Mouse (Mus musculus) lung, embryonic 14.5 days (tissue): ENCODE data around the gene Ap2b1. TPM values are rescaled to one million over a fixed set of nuclear protein-coding genes. Genes with fewer than 3 reads are reported as not detected.

Source experiments
- ATAC-seq: fragments of 200-750 bp; cut with Nextera tagmentation; 2 replicates; pipeline ENCODE4 v1.8.0; 2017; ENCODE audit warnings: mild to moderate bottlenecking, moderate TSS enrichment, moderate library complexity; ENCODE audit not compliant: insufficient read depth
- DNase-seq: peaks from one replicate; pipeline ENCODE4 v3.0.0-alpha.2; 2015
- H3K27ac ChIP-seq: fragments of 300-500 bp; sonication (generic); 2 replicates; pipeline ENCODE4 v1.5.1; 2014; ENCODE audit warnings: low read depth, mild to moderate bottlenecking, moderate library complexity
- H3K27me3 ChIP-seq: fragments of 300-500 bp; sonication (generic); 2 replicates; pipeline ENCODE4 v1.6.1; 2014; ENCODE audit warnings: low read length, control low read depth; ENCODE audit not compliant: insufficient read depth
- H3K36me3 ChIP-seq: fragments of 300-500 bp; sonication (generic); 2 replicates; pipeline ENCODE4 v1.6.1; 2014; ENCODE audit warnings: control low read depth; ENCODE audit not compliant: insufficient read depth
- H3K4me1 ChIP-seq: fragments of 300-500 bp; sonication (generic); 2 replicates; pipeline ENCODE4 v1.6.1; 2014; ENCODE audit warnings: antibody characterized with exemption, control low read depth; ENCODE audit not compliant: insufficient read depth
- H3K4me2 ChIP-seq: fragments of 300-500 bp; sonication (generic); 2 replicates; pipeline ENCODE4 v1.6.1; 2014; ENCODE audit warnings: mild to moderate bottlenecking
- H3K4me3 ChIP-seq: fragments of 300-500 bp; sonication (generic); 2 replicates; pipeline ENCODE4 v1.5.1; 2014; ENCODE audit warnings: low read depth, low read length
- H3K9ac ChIP-seq: fragments of 300-500 bp; sonication (generic); 2 replicates; pipeline ENCODE4 v1.6.1; 2014
- H3K9me3 ChIP-seq: fragments of 300-500 bp; sonication (generic); 2 replicates; pipeline ENCODE4 v1.6.1; 2016; ENCODE audit warnings: low read depth, low read length, control low read depth
- CTCF ChIP-seq: IDR thresholded peaks from 2 replicates; pipeline ENCODE4 v1.5.1; 2016; ENCODE audit warnings: antibody characterized with exemption, low read depth
- WGBS: fragments of 180-500 bp; shearing (Covaris S2); extraction: QIAGEN DNeasy Blood & Tissue Kit; methylation state at CpG from one replicate; pipeline ENCODE4 v1.1.7; 2014; 5-methylcytosine and 5-hydroxymethylcytosine counted together
- polyA plus RNA-seq: library from polyadenylated mRNA; unstranded; fragments of >200 nt; fragmentation: Nextera tagmentation; extraction: Ambion mirVana; gene quantifications from 2 replicates; pipeline ENCODE4 v1.2.1, GENCODE M21; 2014

Ap2b1 gene
- polyA plus RNA-seq, 1 experiment from 2014 or later = 75.3 TPM

- TF ChIP-seq CTCF = no peak
- 49% methylated on average over 6 of the region's 6 CpGs for WGBS
- Histone ChIP-seq H3K9me3 (no peaks in the 10 kb centered on the region), H3K4me1 (no peaks in the 10 kb centered on the region), H3K4me3 (no peak overlapping the region), H3K27me3 (no peaks in the 10 kb centered on the region), H3K27ac (0 out of 2 replicates have a peak overlapping the region, but pooled peaks have one; percentile 8), H3K36me3 (peaks cover 66% of the 10 kb centered on the region), H3K4me2 (no peak overlapping the region), H3K9ac (no peak overlapping the region)
- ATAC-seq (no peak), DNase-seq (no peak)
Measured at GRCm38 (mm10) chr11:83394802-83395439, 96.1 kb downstream of the Ap2b1 start.

GRCm38 (mm10) chr11:83397626-83398025 lies 98.8 kb downstream of the Ap2b1 start:
- Histone ChIP-seq H3K9me3 (no peaks in the 10 kb centered on the region), H3K27ac (no peak overlapping the region), H3K36me3 (peaks cover 55% of the 10 kb centered on the region), H3K4me3 (no peak overlapping the region), H3K9ac (no peak overlapping the region), H3K4me1 (no peaks in the 10 kb centered on the region), H3K27me3 (no peaks in the 10 kb centered on the region), H3K4me2 (no peak overlapping the region)
- ATAC-seq (no peak), DNase-seq (no peak)
- WGBS = 85% methylated on average over 7 of the region's 7 CpGs
- TF ChIP-seq CTCF = no peak

- DNase-seq (no peak), ATAC-seq (no peak)
- H3K4me1 ChIP-seq = no peaks in the 10 kb centered on the region
- no peak overlapping the region for H3K9ac ChIP-seq
- WGBS = 76% methylated on average over 5 of the region's 5 CpGs
- H3K4me3 ChIP-seq = no peak overlapping the region
- no peak overlapping the region for H3K27ac ChIP-seq
- no peaks in the 10 kb centered on the region for H3K27me3 ChIP-seq
- H3K4me2 ChIP-seq = no peak overlapping the region
- TF ChIP-seq CTCF = no peak
- peaks cover 60% of the 10 kb centered on the region for H3K36me3 ChIP-seq
- H3K9me3 ChIP-seq = no peaks in the 10 kb centered on the region
Measured at GRCm38 (mm10) chr11:83398724-83399123, 99.9 kb downstream of the Ap2b1 start.

- ATAC-seq (no peak), DNase-seq (no peak)
- Histone ChIP-seq H3K27me3 (no peaks in the 10 kb centered on the region), H3K9me3 (no peaks in the 10 kb centered on the region), H3K4me1 (no peaks in the 10 kb centered on the region), H3K9ac (no peak overlapping the region), H3K4me3 (no peak overlapping the region), H3K36me3 (peaks cover 37% of the 10 kb centered on the region), H3K4me2 (no peak overlapping the region), H3K27ac (no peak overlapping the region)
- WGBS = 75% methylated on average over 7 of the region's 7 CpGs
- TF ChIP-seq CTCF = no peak
Measured at GRCm38 (mm10) chr11:83403787-83404186, 105.0 kb downstream of the Ap2b1 start.

- Histone ChIP-seq H3K36me3 (peaks cover 19% of the 10 kb centered on the region; the same call in 1 of the 2 replicates), H3K4me3 (no peak overlapping the region), H3K4me2 (no peak overlapping the region), H3K4me1 (no peaks in the 10 kb centered on the region), H3K27ac (no peak overlapping the region), H3K27me3 (no peaks in the 10 kb centered on the region; the same call in 1 of the 2 replicates), H3K9me3 (no peaks in the 10 kb centered on the region), H3K9ac (no peak overlapping the region)
- 35% methylated on average over 3 of the region's 3 CpGs for WGBS
- ATAC-seq (no peak), DNase-seq (no peak)
- no peak for TF ChIP-seq CTCF
Measured at GRCm38 (mm10) chr11:83406391-83406790, 107.6 kb downstream of the Ap2b1 start.

- Histone ChIP-seq H3K9me3 (no peaks in the 10 kb centered on the region), H3K4me3 (no peak overlapping the region), H3K27ac (no peak overlapping the region), H3K27me3 (no peaks in the 10 kb centered on the region; the same call in 1 of the 2 replicates), H3K4me1 (no peaks in the 10 kb centered on the region), H3K9ac (no peak overlapping the region), H3K4me2 (no peak overlapping the region), H3K36me3 (peaks cover 8% of the 10 kb centered on the region; the same call in 1 of the 2 replicates)
- WGBS = 28% methylated on average over 8 of the region's 8 CpGs
- no peak for DNase-seq
- no peak for TF ChIP-seq CTCF
- ATAC-seq = no peak
Measured at GRCm38 (mm10) chr11:83408242-83408641, 109.4 kb downstream of the Ap2b1 start.

GRCm38 (mm10) chr11:83409087-83409754 lies 110.4 kb downstream of the Ap2b1 start, which contains the start of gene Rasl10b:
Gene Rasl10b, plus strand, starts transcription at chr11:83409137.
- WGBS = under 1% methylated on average over 23 of the region's 44 CpGs
- peak within 1 kb of the TSS; percentile 97 for H3K4me2 ChIP-seq
- peak; percentile 63 for ATAC-seq
- peak within 1 kb of the TSS; percentile 65 for H3K4me3 ChIP-seq
- no peaks in the 10 kb centered on the region; the same call in 1 of the 2 replicates for H3K27me3 ChIP-seq
- TF ChIP-seq CTCF = no peak
- H3K36me3 ChIP-seq = no peaks in the 10 kb centered on the region
- no peaks in the 10 kb centered on the region for H3K4me1 ChIP-seq
- peak; percentile 43 for DNase-seq
- H3K9me3 ChIP-seq = no peaks in the 10 kb centered on the region
- H3K27ac ChIP-seq = no peak within 1 kb of the TSS
- peak within 1 kb of the TSS; percentile 65 for H3K9ac ChIP-seq
